Mouse (Mus musculus) hindbrain, postnatal 0 days (tissue): ENCODE data around the gene Decr2. TPM values are rescaled to one million over a fixed set of nuclear protein-coding genes. Genes with fewer than 3 reads are reported as not detected.
A peak's percentile ranks its signal among the peaks of the same experiment; 100 is the strongest.

Experiments
- ATAC-seq: fragments of 200-750 bp; cut with Nextera tagmentation; 2 replicates; pipeline ENCODE4 v1.8.0; 2017; ENCODE audit warnings: mild to moderate bottlenecking, moderate TSS enrichment, moderate library complexity
- DNase-seq: peaks from one replicate; pipeline ENCODE4 v3.0.0-alpha.2; 2015; ENCODE audit warnings: low spot score
- H3K27ac ChIP-seq: fragments of 300-500 bp; sonication (generic); 2 replicates; pipeline ENCODE4 v1.5.1; 2014; ENCODE audit warnings: mild to moderate bottlenecking
- H3K27me3 ChIP-seq: fragments of 300-500 bp; sonication (generic); 2 replicates; pipeline ENCODE4 v1.6.1; 2014; ENCODE audit warnings: low read length, mixed read lengths; ENCODE audit not compliant: insufficient read depth
- H3K36me3 ChIP-seq: fragments of 300-500 bp; sonication (generic); 2 replicates; pipeline ENCODE4 v1.6.1; 2014; ENCODE audit warnings: low read length, mixed read lengths; ENCODE audit not compliant: insufficient read depth
- H3K4me1 ChIP-seq: fragments of 300-500 bp; sonication (generic); 2 replicates; pipeline ENCODE4 v1.6.1; 2014; ENCODE audit warnings: antibody characterized with exemption, low read length, mixed read lengths; ENCODE audit not compliant: insufficient read depth
- H3K4me2 ChIP-seq: fragments of 300-500 bp; sonication (generic); 2 replicates; pipeline ENCODE4 v1.6.1; 2014; ENCODE audit warnings: low read depth, mild to moderate bottlenecking, low read length, moderate library complexity, mixed read lengths
- H3K4me3 ChIP-seq: fragments of 300-500 bp; sonication (generic); 2 replicates; pipeline ENCODE4 v1.5.1; 2014; ENCODE audit warnings: low read length
- H3K9ac ChIP-seq: fragments of 300-500 bp; sonication (generic); replicated peaks from 2 replicates; pipeline ENCODE4 v1.6.1; 2014; ENCODE audit warnings: mild to moderate bottlenecking, low read length, moderate library complexity, mixed read lengths
- H3K9me3 ChIP-seq: fragments of 300-500 bp; sonication (generic); 2 replicates; pipeline ENCODE4 v1.6.1; 2016; ENCODE audit warnings: low read length, mixed read lengths
- CTCF ChIP-seq: IDR thresholded peaks from 2 replicates; pipeline ENCODE4 v1.5.1; 2016; ENCODE audit warnings: antibody characterized with exemption, control low read depth, low read depth
- WGBS: fragments of 180-500 bp; shearing (Covaris S2); extraction: QIAGEN DNeasy Blood & Tissue Kit; methylation state at CpG from one replicate; pipeline ENCODE4 v1.1.7; 2014; 5-methylcytosine and 5-hydroxymethylcytosine counted together
- polyA plus RNA-seq: library from polyadenylated mRNA; unstranded; fragments of >200 nt; fragmentation: Nextera tagmentation; extraction: Ambion mirVana; gene quantifications from 2 replicates; pipeline ENCODE4 v1.2.1, GENCODE M21; 2015
- total RNA-seq: library from RNA; depleted of rRNA; stranded (reverse); fragments of >200 nt; gene quantifications from 2 replicates; pipeline ENCODE4 v1.2.3, GENCODE M21; 2014

Gene Decr2
- total and polyA plus RNA-seq, 2 experiments from 2014 or later: 40.6 to 41.1 TPM

- no peak overlapping the region for H3K27ac ChIP-seq
- no peak for TF ChIP-seq CTCF
- no peaks in the 10 kb centered on the region for H3K4me1 ChIP-seq
- WGBS: 75% methylated on average over 18 of the region's 18 CpGs
- peak overlapping the region; percentile 3; the same call in 1 of the 2 replicates for H3K4me3 ChIP-seq
- H3K27me3 ChIP-seq: no peaks in the 10 kb centered on the region
- H3K36me3 ChIP-seq: peaks cover 10% of the 10 kb centered on the region; the same call in 1 of the 2 replicates
- ATAC-seq (0 out of 2 replicates have a peak, but pooled peaks have one; percentile 31), DNase-seq (peak; percentile 15)
- H3K9me3 ChIP-seq: no peaks in the 10 kb centered on the region
- H3K4me2 ChIP-seq: peak overlapping the region; percentile 13; the same call in 1 of the 2 replicates
- H3K9ac ChIP-seq: no peak overlapping the region
Measured at GRCm38 (mm10) chr17:26131856-26132853, 42.0 kb upstream of the Decr2 start.

- H3K27ac ChIP-seq: no peak overlapping the region; the same call in 1 of the 2 replicates
Measured at GRCm38 (mm10) chr17:26131062-26131732, 41.1 kb upstream of the Decr2 start.

GRCm38 (mm10) chr17:26125226-26125625, 35.1 kb upstream of the Decr2 start:
- no peak overlapping the region for H3K27ac ChIP-seq
- ATAC-seq (no peak), DNase-seq (no peak)
- H3K4me3 ChIP-seq: no peak overlapping the region
- WGBS: 89% methylated on average over 10 of the region's 10 CpGs
- peaks cover 26% of the 10 kb centered on the region; the same call in 1 of the 2 replicates for H3K36me3 ChIP-seq
- peaks cover 7% of the 10 kb centered on the region for H3K4me1 ChIP-seq
- TF ChIP-seq CTCF: no peak
- H3K9me3 ChIP-seq: no peaks in the 10 kb centered on the region
- no peaks in the 10 kb centered on the region for H3K27me3 ChIP-seq
- no peak overlapping the region for H3K4me2 ChIP-seq
- no peak overlapping the region for H3K9ac ChIP-seq

More at GRCm38 (mm10) chr17:26131062-26131732, 41.1 kb upstream of the Decr2 start:
- ATAC-seq (peak; percentile 61; the same call in 1 of the 2 replicates), DNase-seq (peak; percentile 32)
- H3K27me3 ChIP-seq: no peaks in the 10 kb centered on the region
- peaks cover 19% of the 10 kb centered on the region; the same call in 1 of the 2 replicates for H3K36me3 ChIP-seq
- TF ChIP-seq CTCF: no peak
- H3K4me2 ChIP-seq: peak overlapping the region; percentile 13; the same call in 1 of the 2 replicates
- peak overlapping the region; percentile 3; the same call in 1 of the 2 replicates for H3K4me3 ChIP-seq
- H3K9ac ChIP-seq: no peak overlapping the region
- no peaks in the 10 kb centered on the region for H3K4me1 ChIP-seq
- 63% methylated on average over 18 of the region's 18 CpGs for WGBS
- H3K9me3 ChIP-seq: no peaks in the 10 kb centered on the region

GRCm38 (mm10) chr17:26124560-26124959, 34.4 kb upstream of the Decr2 start:
- WGBS: 81% methylated on average over 7 of the region's 7 CpGs

GRCm38 (mm10) chr17:26123267-26123684, 33.1 kb upstream of the Decr2 start, which contains the start of gene Mrpl28:
TSS of gene Mrpl28 (plus strand) at chr17:26123500.
- Histone ChIP-seq H3K36me3 (peaks cover 20% of the 10 kb centered on the region; the same call in 1 of the 2 replicates), H3K4me3 (peak within 1 kb of the TSS; percentile 78), H3K4me1 (peaks cover 7% of the 10 kb centered on the region), H3K27ac (peak within 1 kb of the TSS; percentile 46; the same call in 1 of the 2 replicates), H3K4me2 (peak within 1 kb of the TSS; percentile 77), H3K27me3 (no peaks in the 10 kb centered on the region), H3K9ac (peak within 1 kb of the TSS; percentile 65), H3K9me3 (no peaks in the 10 kb centered on the region)
- WGBS: under 1% methylated on average over 32 of the region's 32 CpGs
- TF ChIP-seq CTCF: no peak
- peak; percentile 99 for DNase-seq
- peak; percentile 90 for ATAC-seq

More at GRCm38 (mm10) chr17:26124560-26124959, 34.4 kb upstream of the Decr2 start:
- no peak overlapping the region for H3K27ac ChIP-seq
- peaks cover 7% of the 10 kb centered on the region for H3K4me1 ChIP-seq
- no peak for ATAC-seq
- H3K9me3 ChIP-seq: no peaks in the 10 kb centered on the region
- peak overlapping the region; percentile 77 for H3K4me2 ChIP-seq
- H3K36me3 ChIP-seq: peaks cover 20% of the 10 kb centered on the region; the same call in 1 of the 2 replicates
- no peaks in the 10 kb centered on the region for H3K27me3 ChIP-seq
- no peak for TF ChIP-seq CTCF
- DNase-seq: no peak
- H3K4me3 ChIP-seq: peak overlapping the region; percentile 78
- peak overlapping the region; percentile 65; the same call in 1 of the 2 replicates for H3K9ac ChIP-seq
